11 mouse cellular contexts compared by ENCODE assay signal in the genomic region with DNA sequence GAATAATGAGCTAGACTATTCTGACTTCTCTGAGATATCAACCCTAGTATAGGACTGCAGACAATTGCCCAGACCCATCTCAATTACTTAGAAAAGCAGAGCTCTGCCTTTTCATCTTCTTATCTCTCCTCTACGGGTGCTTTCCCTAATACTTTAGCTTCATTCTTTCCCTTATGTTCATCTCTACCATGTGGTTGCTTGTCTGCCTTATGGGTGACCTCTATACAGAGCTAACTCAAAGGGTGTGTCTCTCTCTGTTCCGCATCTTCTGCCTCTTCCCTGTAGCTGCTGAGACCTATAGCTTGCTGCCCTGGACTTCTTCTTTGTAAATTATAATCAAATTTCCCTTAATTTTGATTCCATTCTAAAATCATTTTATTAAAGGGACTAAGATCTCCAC.
"Had no signal": no experiment of that assay in that cellular context is flagged by ENCODE, and none has a peak within 500 bp of the region (broad histone marks: within the 10 kb centered on the region; RNA-seq: fewer than 3 reads in every experiment).

No protein-coding gene starts in this region.

- H3K4me2 ChIP-seq: intestine, embryonic 15.5 days; midbrain, embryonic 12.5 days; neural tube, embryonic 12.5 days had no signal

- H3K4me3 ChIP-seq: intestine, embryonic 15.5 days; left cerebral cortex, adult 2 months; limb, embryonic 10.5 days; midbrain, embryonic 12.5 days; neural tube, embryonic 12.5 days had no signal

- H3K27ac ChIP-seq: intestine, embryonic 15.5 days; left cerebral cortex, adult 2 months; limb, embryonic 10.5 days; macrophage; midbrain, embryonic 12.5 days; neural tube, embryonic 12.5 days; stomach, postnatal 0 days had no signal

- ATAC-seq: intestine, embryonic 15.5 days had no signal

- H3K27me3 ChIP-seq: intestine, embryonic 15.5 days; midbrain, embryonic 12.5 days; neural tube, embryonic 12.5 days had no signal

- H3K4me1 ChIP-seq: intestine, embryonic 15.5 days; midbrain, embryonic 12.5 days; neural tube, embryonic 12.5 days had no signal

- H3K36me3 ChIP-seq: intestine, embryonic 15.5 days; limb, embryonic 10.5 days; midbrain, embryonic 12.5 days; neural tube, embryonic 12.5 days had no signal

- H3K9ac ChIP-seq: intestine, embryonic 15.5 days; midbrain, embryonic 12.5 days; neural tube, embryonic 12.5 days had no signal

- H3K9me3 ChIP-seq: intestine, embryonic 15.5 days; limb, embryonic 10.5 days; midbrain, embryonic 12.5 days; neural tube, embryonic 12.5 days had no signal

- DNase-seq: kidney, adult 18-20 months; kidney, postnatal 14 days; thymus, adult 18-20 months; thymus, postnatal 14 days had no signal
